16 mouse cellular contexts compared by ENCODE assay signal in the genomic region with DNA sequence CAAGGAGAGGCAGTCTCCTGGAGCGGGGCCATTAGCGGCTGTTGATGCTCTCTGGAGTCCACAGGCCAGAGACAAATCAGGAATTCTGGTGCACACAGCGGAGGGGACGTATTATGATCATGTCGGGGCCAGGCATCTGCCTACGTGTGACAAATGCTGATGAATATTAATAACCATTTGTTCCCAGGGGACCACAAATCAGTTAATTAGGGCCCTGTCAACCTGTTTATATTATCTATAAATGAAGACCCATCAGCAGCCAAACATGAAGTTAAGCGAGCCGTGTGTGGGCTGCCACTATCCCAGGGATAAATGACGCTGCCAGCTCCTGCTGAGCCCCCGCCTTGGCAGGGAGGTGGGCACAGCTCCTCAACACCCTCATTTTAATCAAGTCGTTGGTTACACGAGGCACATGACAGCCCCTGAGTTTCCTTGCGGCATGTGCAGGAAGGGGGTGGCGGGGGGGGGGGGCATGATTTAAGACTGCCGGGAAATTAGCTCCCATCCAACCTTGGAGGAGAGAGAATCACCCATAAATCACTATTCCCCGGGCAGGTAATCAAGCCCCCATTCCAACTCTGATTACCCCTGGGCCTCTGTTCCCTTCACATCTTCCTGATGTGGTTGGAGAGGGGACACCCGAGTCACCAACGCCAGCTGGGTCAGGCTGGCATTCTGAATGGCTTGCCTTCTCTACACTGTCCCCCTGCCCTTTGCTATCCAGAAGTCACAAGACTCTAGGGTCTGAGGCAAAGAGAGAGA.
A peak's percentile ranks its signal among the peaks of the same experiment; 100 is the strongest.
DNase-seq lines count a peak whose midpoint lies in the region; ATAC-seq and TF ChIP-seq lines count a peak whose summit lies in the region.
"Had no signal": no experiment of that assay in that cellular context is flagged by ENCODE, and none has a peak within 500 bp of the region (broad histone marks: within the 10 kb centered on the region; RNA-seq: fewer than 3 reads in every experiment).

No protein-coding gene starts in this region.

- no peak overlapping the region; the same call in 1 of the 2 replicates for H3K27ac ChIP-seq in kidney, embryonic 14.5 days (ENCODE audit: low read depth, low read length)
- H3K27ac ChIP-seq in hindbrain, embryonic 11.5 days (ENCODE audit: low read depth, low read length), result peak overlapping the region; percentile 40
- H3K27ac ChIP-seq in midbrain, embryonic 16.5 days (ENCODE audit: low read length), result peak overlapping the region; percentile 28; the same call in 1 of the 2 replicates
- H3K27ac ChIP-seq: embryonic facial prominence, embryonic 13.5 days; intestine, embryonic 15.5 days had no signal

- WGBS in kidney, embryonic 14.5 days, result 19% methylated on average over 18 of the region's 18 CpGs
- WGBS in hindbrain, embryonic 11.5 days, result 36% methylated on average over 18 of the region's 18 CpGs
- WGBS in midbrain, embryonic 16.5 days, result 27% methylated on average over 18 of the region's 18 CpGs

- no peaks in the 10 kb centered on the region for H3K9me3 ChIP-seq in kidney, embryonic 14.5 days (ENCODE audit: control insufficient read depth, low read length)
- no peaks in the 10 kb centered on the region for H3K9me3 ChIP-seq in hindbrain, embryonic 11.5 days (ENCODE audit: control insufficient read depth, low read length)
- H3K9me3 ChIP-seq in midbrain, embryonic 16.5 days (replicated peaks; ENCODE audit: control insufficient read depth, low read length, poor library complexity, severe bottlenecking), result no peaks in the 10 kb centered on the region
- H3K9me3 ChIP-seq: embryonic facial prominence, embryonic 13.5 days; intestine, embryonic 15.5 days had no signal

- DNase-seq in kidney, postnatal 14 days, result no peak
- peak; percentile 94 for DNase-seq in brain, embryonic 14.5 days (ENCODE audit: low read depth)
- DNase-seq in hindbrain, embryonic 11.5 days (ENCODE audit: low spot score), result peak; percentile 55
- DNase-seq in B cell, adult 2 months, result no peak
- no peak for DNase-seq in heart, postnatal 4 days
- DNase-seq: adrenal gland, postnatal 10 days; cerebellum, adult 11-12 months; liver; right cerebral cortex, postnatal 4 days had no signal

- no peak overlapping the region for H3K4me3 ChIP-seq in kidney, embryonic 14.5 days (ENCODE audit: low read length)
- H3K4me3 ChIP-seq in hindbrain, embryonic 11.5 days (ENCODE audit: low read depth, low read length), result no peak overlapping the region
- no peak overlapping the region for H3K4me3 ChIP-seq in midbrain, embryonic 16.5 days (ENCODE audit: low read depth, low read length)
- H3K4me3 ChIP-seq: embryonic facial prominence, embryonic 13.5 days; intestine, embryonic 15.5 days; myocyte had no signal

- no peak for TF ChIP-seq CTCF in brain, embryonic 14.5 days (IDR thresholded peaks at IDR 0.05; ENCODE audit: borderline replicate concordance, extremely low read depth, insufficient read depth, insufficient read length)

- peaks cover 32% of the 10 kb centered on the region for H3K4me1 ChIP-seq in kidney, embryonic 14.5 days (ENCODE audit: control insufficient read depth, insufficient read depth, low read length)
- H3K4me1 ChIP-seq in hindbrain, embryonic 11.5 days (replicated peaks; ENCODE audit: control insufficient read depth, insufficient read depth, low read length), result no peaks in the 10 kb centered on the region
- peaks cover 20% of the 10 kb centered on the region for H3K4me1 ChIP-seq in midbrain, embryonic 16.5 days (ENCODE audit: control insufficient read depth, insufficient read depth, low read length)

- ATAC-seq in kidney, embryonic 14.5 days (ENCODE audit: low FRiP score, low TSS enrichment), result peak; percentile 40
- peak; percentile 72 for ATAC-seq in hindbrain, embryonic 11.5 days (ENCODE audit: low FRiP score)
- ATAC-seq in midbrain, embryonic 16.5 days, result peak; percentile 74; the same call in 1 of the 2 replicates
- ATAC-seq in monocyte, adult 5-6 weeks (replicated peaks; ENCODE audit: insufficient number of reproducible peaks, low FRiP score, low TSS enrichment, poor library complexity, severe bottlenecking), result no peak
- ATAC-seq: intestine, embryonic 15.5 days; lung, postnatal 0 days had no signal

- H3K4me2 ChIP-seq in kidney, embryonic 14.5 days (replicated peaks; ENCODE audit: low read depth, low read length), result 0 out of 2 replicates have a peak overlapping the region, but pooled peaks have one; percentile 10
- H3K4me2 ChIP-seq in hindbrain, embryonic 11.5 days (replicated peaks; ENCODE audit: low read depth, low read length), result 0 out of 2 replicates have a peak overlapping the region, but pooled peaks have one; percentile 3
- no peak overlapping the region for H3K4me2 ChIP-seq in midbrain, embryonic 16.5 days (ENCODE audit: low read length)
- H3K4me2 ChIP-seq: embryonic facial prominence, embryonic 13.5 days; intestine, embryonic 15.5 days had no signal

- no peak overlapping the region for H3K9ac ChIP-seq in kidney, embryonic 14.5 days (ENCODE audit: low read depth, low read length)
- no peak overlapping the region for H3K9ac ChIP-seq in hindbrain, embryonic 11.5 days (ENCODE audit: low read depth, low read length)
- no peak overlapping the region for H3K9ac ChIP-seq in midbrain, embryonic 16.5 days (ENCODE audit: low read depth, low read length)
- H3K9ac ChIP-seq: embryonic facial prominence, embryonic 13.5 days; intestine, embryonic 15.5 days had no signal

- H3K27me3 ChIP-seq in kidney, embryonic 14.5 days (ENCODE audit: control insufficient read depth, insufficient read depth, low read length), result no peaks in the 10 kb centered on the region
- no peaks in the 10 kb centered on the region for H3K27me3 ChIP-seq in hindbrain, embryonic 11.5 days (ENCODE audit: control insufficient read depth, insufficient read depth, low read length)
- H3K27me3 ChIP-seq in midbrain, embryonic 16.5 days (ENCODE audit: control insufficient read depth, insufficient read depth, low read depth, low read length), result no peaks in the 10 kb centered on the region; the same call in 1 of the 2 replicates
- H3K27me3 ChIP-seq: embryonic facial prominence, embryonic 13.5 days; intestine, embryonic 15.5 days had no signal

- no peaks in the 10 kb centered on the region for H3K36me3 ChIP-seq in kidney, embryonic 14.5 days (ENCODE audit: control insufficient read depth, insufficient read depth, low read length)
- no peaks in the 10 kb centered on the region for H3K36me3 ChIP-seq in hindbrain, embryonic 11.5 days (ENCODE audit: control insufficient read depth, insufficient read depth, low read length)
- H3K36me3 ChIP-seq in midbrain, embryonic 16.5 days (ENCODE audit: control insufficient read depth, insufficient read depth, low read length), result no peaks in the 10 kb centered on the region
- H3K36me3 ChIP-seq: embryonic facial prominence, embryonic 13.5 days; intestine, embryonic 15.5 days had no signal

- TF ChIP-seq POLR2A in brain, embryonic 14.5 days (IDR thresholded peaks at IDR 0.05; ENCODE audit: borderline replicate concordance, extremely low read depth, insufficient read depth, insufficient read length, poor library complexity, severe bottlenecking), result no peak

Comparison
In these comparisons a context has a peak if more than half of its experiments do, and no peak if none do; other contexts are left out.
1. DNase-seq: peak in brain, embryonic 14.5 days (single experiment) and hindbrain, embryonic 11.5 days (single experiment); none in kidney, postnatal 14 days (single experiment), B cell, adult 2 months (0 of 2) and heart, postnatal 4 days (single experiment).